Mouse (Mus musculus) heart, embryonic 11.5 days (tissue): Measurements from ENCODE around the gene Gm15446. TPM values are rescaled to one million over a fixed set of nuclear protein-coding genes. Genes with fewer than 3 reads are reported as not detected.
"Not testable (repeated sequence)": the region's sequence is repeated elsewhere in the genome, so short reads cannot be mapped to it uniquely, and the experiment has no call there.

Source experiments
- ATAC-seq: fragments of 200-750 bp; cut with Nextera tagmentation; replicated peaks from 2 replicates; pipeline ENCODE4 v1.8.0; 2017; ENCODE audit warnings: moderate library complexity; ENCODE audit not compliant: insufficient number of reproducible peaks, low FRiP score, low TSS enrichment
- H3K27ac ChIP-seq: fragments of 300-500 bp; sonication (generic); 2 replicates; pipeline ENCODE4 v1.5.1; 2014; ENCODE audit warnings: mild to moderate bottlenecking, low read depth, low read length
- H3K27me3 ChIP-seq: fragments of 300-500 bp; sonication (generic); 2 replicates; pipeline ENCODE4 v1.6.1; 2014; ENCODE audit warnings: mild to moderate bottlenecking, low read length, mixed read lengths; ENCODE audit not compliant: control insufficient read depth, insufficient read depth
- H3K36me3 ChIP-seq: fragments of 300-500 bp; sonication (generic); 2 replicates; pipeline ENCODE4 v1.6.1; 2014; ENCODE audit warnings: mild to moderate bottlenecking, low read length, moderate library complexity, mixed read lengths; ENCODE audit not compliant: control insufficient read depth, insufficient read depth
- H3K4me1 ChIP-seq: fragments of 300-500 bp; sonication (generic); 2 replicates; pipeline ENCODE4 v1.6.1; 2014; ENCODE audit warnings: low read length; ENCODE audit not compliant: control insufficient read depth, insufficient read depth
- H3K4me2 ChIP-seq: fragments of 300-500 bp; sonication (generic); 2 replicates; pipeline ENCODE4 v1.6.1; 2014; ENCODE audit warnings: mild to moderate bottlenecking, moderate library complexity
- H3K4me3 ChIP-seq: fragments of 300-500 bp; sonication (generic); 2 replicates; pipeline ENCODE4 v1.5.1; 2014; ENCODE audit warnings: low read depth, low read length
- H3K9ac ChIP-seq: fragments of 300-500 bp; sonication (generic); 2 replicates; pipeline ENCODE4 v1.6.1; 2014; ENCODE audit warnings: mild to moderate bottlenecking, low read depth, low read length, moderate library complexity
- H3K9me3 ChIP-seq: fragments of 300-500 bp; sonication (generic); replicated peaks from 2 replicates; pipeline ENCODE4 v1.6.1; 2016; ENCODE audit warnings: low read length; ENCODE audit not compliant: control insufficient read depth
- WGBS: fragments of 180-500 bp; shearing (Covaris S2); extraction: QIAGEN DNeasy Blood & Tissue Kit; methylation state at CpG from one replicate; pipeline ENCODE4 v1.1.7; 2014; ENCODE audit not compliant: insufficient replicate concordance; 5-methylcytosine and 5-hydroxymethylcytosine counted together
- polyA plus RNA-seq: library from polyadenylated mRNA; unstranded; fragments of >200 nt; fragmentation: Nextera tagmentation; extraction: Ambion mirVana; gene quantifications from 2 replicates; pipeline ENCODE4 v1.2.1, GENCODE M21; 2014

Gene Gm15446
- polyA plus RNA-seq = 0.44 and 0.62 TPM in 2 replicates

DNA sequence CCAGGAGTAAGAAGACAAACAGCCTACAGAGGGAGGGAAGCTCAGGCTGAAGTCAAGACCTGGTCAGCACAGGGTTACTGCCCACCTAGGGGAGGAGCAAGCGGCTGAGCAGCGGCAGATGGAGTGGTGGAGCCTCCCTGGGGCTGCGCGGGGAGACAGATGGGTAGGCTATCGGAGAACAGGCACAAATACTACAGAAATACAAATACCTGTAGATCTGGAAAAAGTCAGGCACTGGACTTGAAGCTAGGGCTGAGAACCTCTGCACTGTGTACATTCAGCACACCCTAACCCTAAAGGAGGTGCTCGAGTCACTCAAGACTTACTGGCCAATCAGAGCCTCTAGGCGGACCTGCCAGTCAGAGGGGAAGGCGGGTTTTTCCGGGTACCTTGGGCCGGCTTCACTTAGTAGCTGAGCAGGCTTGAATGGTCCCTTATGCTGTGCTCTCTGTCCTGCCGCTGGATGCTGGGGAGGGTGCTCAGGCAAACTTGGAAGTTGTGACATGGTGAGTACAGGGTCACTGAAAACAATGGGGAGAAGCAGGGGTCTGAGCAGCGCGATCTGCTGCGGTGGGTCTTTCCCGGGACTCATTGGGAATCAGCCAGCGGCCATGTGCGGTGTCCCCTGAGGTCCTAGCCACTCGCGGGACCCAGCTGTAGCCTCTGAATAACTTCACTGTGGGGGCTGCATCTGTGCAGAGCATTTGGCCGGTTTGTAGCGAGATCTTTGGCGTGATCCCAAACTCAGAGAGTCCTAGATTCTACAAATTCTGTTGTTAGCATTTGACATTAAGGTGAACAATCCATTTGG is at the start of gene Gm15446:
Gene Gm15446, plus strand, starts transcription at position 140 of the 811 bp plus-strand sequence.
- not testable (repeated sequence) for H3K9me3 ChIP-seq, H3K27ac ChIP-seq, H3K4me1 ChIP-seq, H3K36me3 ChIP-seq, H3K27me3 ChIP-seq
- peak within 1 kb of the TSS; percentile 70 for H3K9ac ChIP-seq
- peak within 1 kb of the TSS; percentile 60 for H3K4me2 ChIP-seq
- WGBS = under 1% methylated on average over 22 of the region's 22 CpGs
- ATAC-seq = peak; percentile 100
- H3K4me3 ChIP-seq = peak within 1 kb of the TSS; percentile 53

DNA sequence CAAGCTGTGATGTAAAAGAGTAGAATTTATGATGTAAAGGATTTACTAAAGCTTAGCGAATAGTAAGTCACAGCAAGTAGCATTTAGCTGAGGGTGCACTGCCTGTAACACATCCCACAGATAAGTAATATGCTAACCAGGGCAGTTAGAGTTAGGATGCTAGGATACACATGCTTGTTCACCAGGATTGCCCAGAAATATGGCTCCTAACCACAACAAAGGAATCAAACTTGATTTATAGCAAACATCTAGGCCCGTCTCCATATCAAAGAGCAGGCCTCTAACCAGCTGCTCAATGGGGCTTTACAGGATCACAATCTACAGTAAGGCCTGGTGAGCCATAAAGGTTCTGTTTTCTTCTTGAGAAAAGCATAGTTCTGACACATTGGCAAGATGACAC is 929 bp downstream of the Gm15446 start:
- ATAC-seq, H3K27ac ChIP-seq, H3K27me3 ChIP-seq, H3K4me1 ChIP-seq, H3K9me3 ChIP-seq, H3K36me3 ChIP-seq: not testable (repeated sequence)
- WGBS = 25% methylated on average over 2 of the region's 2 CpGs
- Histone ChIP-seq H3K9ac (peak overlapping the region; percentile 70; the same call in 1 of the 2 replicates), H3K4me2 (peak overlapping the region; percentile 60), H3K4me3 (peak overlapping the region; percentile 53)

DNA sequence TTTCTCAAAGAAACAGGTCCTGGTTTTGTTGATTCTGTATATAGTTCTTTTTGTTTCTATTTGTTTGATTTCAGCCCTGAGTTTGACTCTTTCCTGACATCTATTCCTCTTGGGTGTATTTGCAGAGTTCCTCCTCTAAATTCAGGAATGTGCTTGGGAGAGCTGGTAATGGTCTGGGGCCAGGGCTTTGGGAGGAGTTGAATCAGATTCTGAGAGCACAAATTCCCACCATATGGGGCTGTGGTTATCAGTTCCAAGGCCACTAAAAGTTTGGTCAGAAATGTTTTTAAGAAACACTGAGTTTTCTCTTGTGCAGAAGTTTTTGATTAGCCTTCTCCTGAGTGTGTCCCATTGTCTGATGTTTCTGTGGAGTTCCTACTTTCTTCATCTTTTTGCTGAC is 1.7 kb downstream of the Gm15446 start:
- Histone ChIP-seq H3K27me3 (no peaks in the 10 kb centered on the region), H3K4me2 (no peak overlapping the region), H3K4me3 (no peak overlapping the region), H3K27ac (no peak overlapping the region), H3K9me3 (no peaks in the 10 kb centered on the region), H3K4me1 (no peaks in the 10 kb centered on the region), H3K9ac (no peak overlapping the region), H3K36me3 (no peaks in the 10 kb centered on the region)
- ATAC-seq = no peak

DNA sequence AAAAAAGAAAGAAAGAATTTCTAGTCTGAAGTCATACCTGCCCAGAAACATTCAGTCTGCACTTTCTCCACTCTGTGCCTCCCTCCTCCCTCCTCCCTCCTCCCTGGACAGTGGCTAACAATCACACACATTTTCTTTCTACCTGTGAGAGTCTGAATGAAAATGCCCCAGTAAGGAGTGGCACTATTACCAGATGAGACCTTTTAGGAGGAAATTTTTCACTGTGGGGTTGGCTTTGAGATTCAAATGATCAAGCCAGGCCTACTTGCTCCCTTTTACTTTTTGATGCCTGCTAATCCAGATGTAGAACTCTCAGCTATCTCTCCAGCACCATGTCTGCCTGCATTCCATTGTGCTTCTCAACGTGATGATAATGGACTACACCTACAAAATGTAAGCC is 27.1 kb downstream of the Gm15446 start:
- Histone ChIP-seq H3K36me3 (no peaks in the 10 kb centered on the region), H3K27ac (no peak overlapping the region), H3K27me3 (no peaks in the 10 kb centered on the region), H3K4me3 (no peak overlapping the region), H3K9ac (no peak overlapping the region), H3K9me3 (no peaks in the 10 kb centered on the region), H3K4me1 (no peaks in the 10 kb centered on the region), H3K4me2 (no peak overlapping the region)
- WGBS = no CpG with 5 or more reads among the region's 1 CpGs
- no peak for ATAC-seq

DNA sequence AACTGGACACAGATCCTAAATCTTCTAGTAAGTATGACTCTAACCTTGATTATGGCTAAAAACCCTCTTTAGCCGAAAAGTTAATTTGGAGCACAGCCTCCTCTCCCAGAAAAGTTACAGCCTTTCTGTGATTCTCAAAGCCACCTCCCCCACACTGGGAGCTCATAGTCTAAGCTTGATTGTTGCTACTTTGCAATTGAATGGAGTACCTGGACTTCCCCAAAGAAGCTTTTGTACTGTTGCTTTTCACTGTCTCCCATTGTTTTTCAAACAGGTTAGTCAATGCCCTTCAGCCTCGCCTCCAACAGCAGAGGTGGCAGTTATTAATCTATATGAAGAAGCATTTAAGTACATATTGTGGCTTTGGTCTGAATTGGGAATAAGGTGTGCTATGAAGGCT is 57.5 kb downstream of the Gm15446 start:
- ATAC-seq, H3K27me3 ChIP-seq, H3K27ac ChIP-seq, H3K4me1 ChIP-seq, H3K4me2 ChIP-seq, H3K36me3 ChIP-seq, H3K9me3 ChIP-seq, H3K4me3 ChIP-seq, H3K9ac ChIP-seq: not testable (repeated sequence)
- no CpG with 5 or more reads among the region's 2 CpGs for WGBS

Other genes starting within 250 kb of the Gm15446 start
- gene 5430403G16Rik, start 232.4 kb upstream of the Gm15446 start, polyA plus RNA-seq = 1.6 and 1.9 TPM in 2 replicates
- gene 4930522L14Rik, start 171.5 kb upstream of the Gm15446 start, polyA plus RNA-seq = 6.6 and 7.5 TPM in 2 replicates
- gene Zfp932, start 73.1 kb downstream of the Gm15446 start, polyA plus RNA-seq = 13.3 and 15.5 TPM in 2 replicates
- gene Gm17655, start 149.1 kb downstream of the Gm15446 start, polyA plus RNA-seq = 1.7 and 3.5 TPM in 2 replicates
- 0.24 and 1.0 TPM in 2 replicates for gene Gm35315, start 171.0 kb downstream of the Gm15446 start, polyA plus RNA-seq
- gene Plcxd1, start 176.6 kb downstream of the Gm15446 start, polyA plus RNA-seq = 0.32 and 0.33 TPM in 2 replicates
- gene Gtpbp6, start 184.8 kb downstream of the Gm15446 start, polyA plus RNA-seq = 18.1 and 19.8 TPM in 2 replicates
- 1.8 and 2.9 TPM in 2 replicates for gene Zfp605, start 186.7 kb downstream of the Gm15446 start, polyA plus RNA-seq
- 35.7 and 38.1 TPM in 2 replicates for gene Chfr, start 212.4 kb downstream of the Gm15446 start, polyA plus RNA-seq